Mouse (Mus musculus) liver, postnatal 0 days (tissue): ENCODE data around the gene Gsap.

Source experiments
- CTCF ChIP-seq: sonication (generic); IDR thresholded peaks from 2 replicates; pipeline ENCODE4 v1.5.1; 2016; ENCODE audit warnings: antibody characterized with exemption, low read depth
- EP300 ChIP-seq: IDR thresholded peaks from 2 replicates; pipeline ENCODE4 v1.6.1; 2016; ENCODE audit warnings: antibody characterized with exemption, low read depth, mild to moderate bottlenecking

- TF ChIP-seq CTCF (no peak), EP300 (no peak)
These were observed 41.4 kb upstream of the Gsap start for GRCm38 (mm10) chr5:21144506-21145169.
